Mouse (Mus musculus): ENCODE results near the gene Maml3. TPM values are rescaled to one million over a fixed set of nuclear protein-coding genes. Genes with fewer than 3 reads are reported as not detected.

Maml3 gene
- polyA plus RNA-seq, 1 experiment from 2014 or later, result 0.69 TPM

GRCm38 (mm10) chr3:51860458-51860857 lies 244.4 kb downstream of the Maml3 start:
- Histone ChIP-seq H3K27ac (no peak overlapping the region), H3K9me3 (replicated peaks) (no peaks in the 10 kb centered on the region), H3K9ac (no peak overlapping the region), H3K27me3 (no peaks in the 10 kb centered on the region), H3K36me3 (no peaks in the 10 kb centered on the region), H3K4me2 (no peak overlapping the region), H3K4me1 (replicated peaks) (no peaks in the 10 kb centered on the region; the same call in 1 of the 2 replicates), H3K4me3 (replicated peaks) (no peak overlapping the region)
- ATAC-seq (ENCODE audit: low read depth) (no peak), DNase-seq (no peak)
- WGBS (ENCODE audit: insufficient replicate concordance), result 67% methylated on average over 7 of the region's 7 CpGs

- no peak overlapping the region for H3K4me2 ChIP-seq
- WGBS (ENCODE audit: insufficient replicate concordance), result 19% methylated on average over 2 of the region's 2 CpGs
- DNase-seq, result no peak
- no peak for ATAC-seq (ENCODE audit: low read depth)
- no peak overlapping the region for H3K4me3 ChIP-seq (replicated peaks)
- H3K36me3 ChIP-seq, result no peaks in the 10 kb centered on the region
- H3K27me3 ChIP-seq, result no peaks in the 10 kb centered on the region
- no peak overlapping the region for H3K27ac ChIP-seq
- H3K4me1 ChIP-seq (replicated peaks), result no peaks in the 10 kb centered on the region; the same call in 1 of the 2 replicates
- H3K9me3 ChIP-seq (replicated peaks), result no peaks in the 10 kb centered on the region
- no peak overlapping the region for H3K9ac ChIP-seq
Observed at GRCm38 (mm10) chr3:51859208-51859607, 245.7 kb downstream of the Maml3 start.

GRCm38 (mm10) chr3:51854152-51854551 lies 250.7 kb downstream of the Maml3 start:
- no peak overlapping the region for H3K27ac ChIP-seq
- H3K27me3 ChIP-seq, result no peaks in the 10 kb centered on the region
- ATAC-seq (ENCODE audit: low read depth) (no peak), DNase-seq (no peak)
- no peak overlapping the region for H3K9ac ChIP-seq
- WGBS (ENCODE audit: insufficient replicate concordance), result 78% methylated on average over 10 of the region's 10 CpGs
- no peak overlapping the region for H3K4me2 ChIP-seq
- no peaks in the 10 kb centered on the region for H3K36me3 ChIP-seq
- H3K4me1 ChIP-seq (replicated peaks), result peaks cover 3% of the 10 kb centered on the region; the same call in 1 of the 2 replicates
- H3K4me3 ChIP-seq (replicated peaks), result no peak overlapping the region
- no peaks in the 10 kb centered on the region for H3K9me3 ChIP-seq (replicated peaks)

- Histone ChIP-seq H3K4me1 (replicated peaks) (0 out of 2 replicates have a peak, but pooled peaks cover 3% of the 10 kb centered on the region), H3K9ac (no peak overlapping the region), H3K27me3 (no peaks in the 10 kb centered on the region), H3K4me3 (replicated peaks) (no peak overlapping the region), H3K27ac (no peak overlapping the region), H3K4me2 (no peak overlapping the region), H3K9me3 (replicated peaks) (no peaks in the 10 kb centered on the region), H3K36me3 (no peaks in the 10 kb centered on the region)
- WGBS (ENCODE audit: insufficient replicate concordance), result 79% methylated on average over 7 of the region's 7 CpGs
- DNase-seq (no peak), ATAC-seq (ENCODE audit: low read depth) (no peak)
Observed at GRCm38 (mm10) chr3:51853610-51854009, 251.3 kb downstream of the Maml3 start.

GRCm38 (mm10) chr3:51852692-51853091 lies 252.2 kb downstream of the Maml3 start:
- no peak overlapping the region for H3K4me3 ChIP-seq (replicated peaks)
- WGBS (ENCODE audit: insufficient replicate concordance), result 59% methylated on average over 3 of the region's 3 CpGs
- H3K36me3 ChIP-seq, result no peaks in the 10 kb centered on the region
- no peak overlapping the region for H3K4me2 ChIP-seq
- no peak overlapping the region for H3K9ac ChIP-seq
- no peaks in the 10 kb centered on the region for H3K27me3 ChIP-seq
- H3K9me3 ChIP-seq (replicated peaks), result no peaks in the 10 kb centered on the region
- ATAC-seq (ENCODE audit: low read depth), result no peak
- H3K4me1 ChIP-seq (replicated peaks), result 0 out of 2 replicates have a peak, but pooled peaks cover 3% of the 10 kb centered on the region
- H3K27ac ChIP-seq, result no peak overlapping the region
- DNase-seq, result no peak

- Histone ChIP-seq H3K4me1 (replicated peaks) (0 out of 2 replicates have a peak, but pooled peaks cover 3% of the 10 kb centered on the region), H3K9me3 (replicated peaks) (no peaks in the 10 kb centered on the region), H3K9ac (no peak overlapping the region), H3K4me3 (replicated peaks) (no peak overlapping the region), H3K4me2 (no peak overlapping the region), H3K27ac (no peak overlapping the region), H3K27me3 (no peaks in the 10 kb centered on the region), H3K36me3 (no peaks in the 10 kb centered on the region)
- DNase-seq (no peak), ATAC-seq (ENCODE audit: low read depth) (no peak)
- WGBS (ENCODE audit: insufficient replicate concordance), result 56% methylated on average over 7 of the region's 7 CpGs
Observed at GRCm38 (mm10) chr3:51851596-51851995, 253.3 kb downstream of the Maml3 start.

- Histone ChIP-seq H3K4me2 (no peak overlapping the region), H3K4me1 (replicated peaks) (0 out of 2 replicates have a peak, but pooled peaks cover 3% of the 10 kb centered on the region), H3K9me3 (replicated peaks) (no peaks in the 10 kb centered on the region), H3K4me3 (replicated peaks) (no peak overlapping the region), H3K9ac (no peak overlapping the region), H3K27ac (no peak overlapping the region), H3K27me3 (no peaks in the 10 kb centered on the region), H3K36me3 (no peaks in the 10 kb centered on the region)
- DNase-seq, result no peak
- WGBS (ENCODE audit: insufficient replicate concordance), result 72% methylated on average over 6 of the region's 6 CpGs
- ATAC-seq (ENCODE audit: low read depth), result no peak
Observed at GRCm38 (mm10) chr3:51849462-51849861, 255.4 kb downstream of the Maml3 start.

GRCm38 (mm10) chr3:51847262-51847661 lies 257.6 kb downstream of the Maml3 start:
- ATAC-seq (ENCODE audit: low read depth) (no peak), DNase-seq (no peak)
- Histone ChIP-seq H3K4me3 (replicated peaks) (no peak overlapping the region), H3K27ac (no peak overlapping the region), H3K4me2 (no peak overlapping the region), H3K27me3 (no peaks in the 10 kb centered on the region), H3K4me1 (replicated peaks) (0 out of 2 replicates have a peak, but pooled peaks cover 3% of the 10 kb centered on the region), H3K36me3 (no peaks in the 10 kb centered on the region), H3K9ac (no peak overlapping the region), H3K9me3 (replicated peaks) (no peaks in the 10 kb centered on the region)
- 63% methylated on average over 4 of the region's 4 CpGs for WGBS (ENCODE audit: insufficient replicate concordance)

- no peak overlapping the region for H3K9ac ChIP-seq
- DNase-seq (no peak), ATAC-seq (ENCODE audit: low read depth) (no peak)
- no peaks in the 10 kb centered on the region for H3K9me3 ChIP-seq (replicated peaks)
- H3K4me1 ChIP-seq (replicated peaks), result 0 out of 2 replicates have a peak, but pooled peaks cover 4% of the 10 kb centered on the region
- no peak overlapping the region for H3K27ac ChIP-seq
- no peaks in the 10 kb centered on the region for H3K27me3 ChIP-seq
- WGBS (ENCODE audit: insufficient replicate concordance), result 73% methylated on average over 9 of the region's 9 CpGs
- no peak overlapping the region for H3K4me3 ChIP-seq (replicated peaks)
- H3K4me2 ChIP-seq, result no peak overlapping the region
- H3K36me3 ChIP-seq, result no peaks in the 10 kb centered on the region
Observed at GRCm38 (mm10) chr3:51844255-51844654, 260.6 kb downstream of the Maml3 start.

GRCm38 (mm10) chr3:51842140-51842539 lies 262.7 kb downstream of the Maml3 start:
- no peak overlapping the region for H3K27ac ChIP-seq
- WGBS (ENCODE audit: insufficient replicate concordance), result 71% methylated on average over 12 of the region's 12 CpGs
- no peaks in the 10 kb centered on the region for H3K9me3 ChIP-seq (replicated peaks)
- no peaks in the 10 kb centered on the region for H3K36me3 ChIP-seq
- 0 out of 2 replicates have a peak, but pooled peaks cover 6% of the 10 kb centered on the region for H3K4me1 ChIP-seq (replicated peaks)
- no peak overlapping the region for H3K4me2 ChIP-seq
- ATAC-seq (ENCODE audit: low read depth), result no peak
- no peaks in the 10 kb centered on the region for H3K27me3 ChIP-seq
- DNase-seq, result no peak
- H3K4me3 ChIP-seq (replicated peaks), result no peak overlapping the region
- no peak overlapping the region for H3K9ac ChIP-seq

- DNase-seq, result no peak
- Histone ChIP-seq H3K36me3 (no peaks in the 10 kb centered on the region), H3K27me3 (no peaks in the 10 kb centered on the region), H3K27ac (no peak overlapping the region), H3K4me1 (replicated peaks) (0 out of 2 replicates have a peak, but pooled peaks cover 6% of the 10 kb centered on the region), H3K9ac (no peak overlapping the region), H3K4me3 (replicated peaks) (no peak overlapping the region), H3K4me2 (no peak overlapping the region), H3K9me3 (replicated peaks) (no peaks in the 10 kb centered on the region)
- 72% methylated on average over 12 of the region's 12 CpGs for WGBS (ENCODE audit: insufficient replicate concordance)
- no peak for ATAC-seq (ENCODE audit: low read depth)
Observed at GRCm38 (mm10) chr3:51841598-51841997, 263.3 kb downstream of the Maml3 start.

GRCm38 (mm10) chr3:51841177-51841576 lies 263.7 kb downstream of the Maml3 start:
- no peaks in the 10 kb centered on the region for H3K9me3 ChIP-seq (replicated peaks)
- ATAC-seq (ENCODE audit: low read depth) (no peak), DNase-seq (no peak)
- H3K4me3 ChIP-seq (replicated peaks), result no peak overlapping the region
- H3K27ac ChIP-seq, result no peak overlapping the region
- H3K27me3 ChIP-seq, result no peaks in the 10 kb centered on the region
- 80% methylated on average over 6 of the region's 6 CpGs for WGBS (ENCODE audit: insufficient replicate concordance)
- no peaks in the 10 kb centered on the region for H3K36me3 ChIP-seq
- 0 out of 2 replicates have a peak, but pooled peaks cover 6% of the 10 kb centered on the region for H3K4me1 ChIP-seq (replicated peaks)
- no peak overlapping the region for H3K4me2 ChIP-seq
- H3K9ac ChIP-seq, result no peak overlapping the region
